Mouse (Mus musculus): ENCODE measurements at regions not wholly inside any gene's neighbourhood (a gene's known extent, or its start where the extent isn't known, plus 50 kb on each side); places are given as distances from the start of the nearest gene placed in this dataset.

GRCm38 (mm10) chr14:64573773-64574172, 469.7 kb downstream of the Prss52 start:
- TF ChIP-seq TAL1 (IDR thresholded peaks at IDR 0.05; ENCODE audit: low read length) (no peak), GATA1 (IDR thresholded peaks at IDR 0.05; ENCODE audit: low read length) (no peak)
- Histone ChIP-seq H3K36me3 (ENCODE audit: control insufficient read depth) (no peaks in the 10 kb centered on the region), H3K27me3 (ENCODE audit: control insufficient read depth) (no peaks in the 10 kb centered on the region), H3K4me1 (ENCODE audit: control insufficient read depth) (no peaks in the 10 kb centered on the region), H3K4me3 (replicated peaks) (no peak overlapping the region), H3K9me3 (ENCODE audit: control insufficient read depth, low read length) (no peaks in the 10 kb centered on the region)

- TF ChIP-seq TAL1 (IDR thresholded peaks at IDR 0.05; ENCODE audit: low read length), result no peak
- no peak for TF ChIP-seq GATA1 (IDR thresholded peaks at IDR 0.05; ENCODE audit: low read length)
- no peaks in the 10 kb centered on the region for H3K27me3 ChIP-seq (ENCODE audit: control insufficient read depth)
- no peaks in the 10 kb centered on the region for H3K36me3 ChIP-seq (ENCODE audit: control insufficient read depth)
- H3K4me3 ChIP-seq (replicated peaks), result no peak overlapping the region
- H3K4me1 ChIP-seq (ENCODE audit: control insufficient read depth), result no peaks in the 10 kb centered on the region
- H3K9me3 ChIP-seq (ENCODE audit: control insufficient read depth, low read length), result no peaks in the 10 kb centered on the region
Measured at GRCm38 (mm10) chr14:64574277-64574676, 470.2 kb downstream of the Prss52 start.

- no peaks in the 10 kb centered on the region for H3K9me3 ChIP-seq (ENCODE audit: control insufficient read depth, low read length)
- no peak overlapping the region for H3K4me3 ChIP-seq (replicated peaks)
- no peaks in the 10 kb centered on the region for H3K27me3 ChIP-seq (ENCODE audit: control insufficient read depth)
- no peak for TF ChIP-seq GATA1 (IDR thresholded peaks at IDR 0.05; ENCODE audit: low read length)
- TF ChIP-seq TAL1 (IDR thresholded peaks at IDR 0.05; ENCODE audit: low read length), result no peak
- no peaks in the 10 kb centered on the region for H3K4me1 ChIP-seq (ENCODE audit: control insufficient read depth)
- H3K36me3 ChIP-seq (ENCODE audit: control insufficient read depth), result no peaks in the 10 kb centered on the region
Measured at GRCm38 (mm10) chr14:64574773-64575172, 470.7 kb downstream of the Prss52 start.

GRCm38 (mm10) chr14:64575954-64576353, 471.9 kb downstream of the Prss52 start:
- Histone ChIP-seq H3K4me1 (ENCODE audit: control insufficient read depth) (no peaks in the 10 kb centered on the region), H3K4me3 (replicated peaks) (no peak overlapping the region), H3K9me3 (ENCODE audit: control insufficient read depth, low read length) (no peaks in the 10 kb centered on the region), H3K27me3 (ENCODE audit: control insufficient read depth) (no peaks in the 10 kb centered on the region), H3K36me3 (ENCODE audit: control insufficient read depth) (no peaks in the 10 kb centered on the region)
- TF ChIP-seq GATA1 (IDR thresholded peaks at IDR 0.05; ENCODE audit: low read length) (no peak), TAL1 (IDR thresholded peaks at IDR 0.05; ENCODE audit: low read length) (no peak)

- Histone ChIP-seq H3K4me1 (ENCODE audit: control insufficient read depth) (no peaks in the 10 kb centered on the region), H3K27me3 (ENCODE audit: control insufficient read depth) (peaks cover 9% of the 10 kb centered on the region), H3K36me3 (ENCODE audit: control insufficient read depth) (no peaks in the 10 kb centered on the region), H3K4me3 (replicated peaks) (no peak overlapping the region), H3K9me3 (ENCODE audit: control insufficient read depth, low read length) (no peaks in the 10 kb centered on the region)
- TF ChIP-seq GATA1 (IDR thresholded peaks at IDR 0.05; ENCODE audit: low read length), result no peak
Measured at GRCm38 (mm10) chr14:64580086-64580485, 476.0 kb downstream of the Prss52 start.

- TF ChIP-seq GATA1 (IDR thresholded peaks at IDR 0.05; ENCODE audit: low read length), result no peak
- TF ChIP-seq TAL1 (IDR thresholded peaks at IDR 0.05; ENCODE audit: low read length), result no peak
- no peak overlapping the region for H3K4me3 ChIP-seq (replicated peaks)
- H3K27me3 ChIP-seq (ENCODE audit: control insufficient read depth), result peaks cover 17% of the 10 kb centered on the region
- H3K9me3 ChIP-seq (ENCODE audit: control insufficient read depth, low read length), result no peaks in the 10 kb centered on the region
- no peaks in the 10 kb centered on the region for H3K36me3 ChIP-seq (ENCODE audit: control insufficient read depth)
- H3K4me1 ChIP-seq (ENCODE audit: control insufficient read depth), result no peaks in the 10 kb centered on the region
Measured at GRCm38 (mm10) chr14:64580862-64581261, 476.8 kb downstream of the Prss52 start.

- Histone ChIP-seq H3K4me3 (replicated peaks) (no peak overlapping the region), H3K4me1 (ENCODE audit: control insufficient read depth) (no peaks in the 10 kb centered on the region), H3K36me3 (ENCODE audit: control insufficient read depth) (no peaks in the 10 kb centered on the region), H3K9me3 (ENCODE audit: control insufficient read depth, low read length) (no peaks in the 10 kb centered on the region), H3K27me3 (ENCODE audit: control insufficient read depth) (peaks cover 26% of the 10 kb centered on the region)
- no peak for TF ChIP-seq TAL1 (IDR thresholded peaks at IDR 0.05; ENCODE audit: low read length)
- TF ChIP-seq GATA1 (IDR thresholded peaks at IDR 0.05; ENCODE audit: low read length), result no peak
Measured at GRCm38 (mm10) chr14:64581705-64582104, 477.6 kb downstream of the Prss52 start.

- H3K27me3 ChIP-seq (ENCODE audit: control insufficient read depth), result peaks cover 37% of the 10 kb centered on the region
- H3K4me1 ChIP-seq (ENCODE audit: control insufficient read depth), result peaks cover 3% of the 10 kb centered on the region; the same call in 1 of the 2 replicates
- no peaks in the 10 kb centered on the region for H3K36me3 ChIP-seq (ENCODE audit: control insufficient read depth)
- TF ChIP-seq TAL1 (IDR thresholded peaks at IDR 0.05; ENCODE audit: low read length) (no peak), GATA1 (IDR thresholded peaks at IDR 0.05; ENCODE audit: low read length) (no peak)
- 0 out of 2 replicates have a peak, but pooled peaks cover 2% of the 10 kb centered on the region for H3K9me3 ChIP-seq (ENCODE audit: control insufficient read depth, low read length)
- H3K4me3 ChIP-seq (replicated peaks), result no peak overlapping the region
Measured at GRCm38 (mm10) chr14:64582822-64583221, 478.7 kb downstream of the Prss52 start.

- H3K9me3 ChIP-seq (ENCODE audit: control insufficient read depth, low read length), result 0 out of 2 replicates have a peak, but pooled peaks cover 2% of the 10 kb centered on the region
- no peaks in the 10 kb centered on the region for H3K36me3 ChIP-seq (ENCODE audit: control insufficient read depth)
- no peak overlapping the region for H3K4me3 ChIP-seq (replicated peaks)
- peaks cover 3% of the 10 kb centered on the region; the same call in 1 of the 2 replicates for H3K4me1 ChIP-seq (ENCODE audit: control insufficient read depth)
- peaks cover 51% of the 10 kb centered on the region for H3K27me3 ChIP-seq (ENCODE audit: control insufficient read depth)
- TF ChIP-seq GATA1 (IDR thresholded peaks at IDR 0.05; ENCODE audit: low read length), result no peak
- no peak for TF ChIP-seq TAL1 (IDR thresholded peaks at IDR 0.05; ENCODE audit: low read length)
Measured at GRCm38 (mm10) chr14:64584221-64584620, 480.1 kb downstream of the Prss52 start.

GRCm38 (mm10) chr14:64585081-64585470, 481.0 kb downstream of the Prss52 start:
- Histone ChIP-seq H3K9me3 (ENCODE audit: control insufficient read depth, low read length) (peaks cover 2% of the 10 kb centered on the region; the same call in 1 of the 2 replicates), H3K4me3 (replicated peaks) (no peak overlapping the region), H3K36me3 (ENCODE audit: control insufficient read depth) (no peaks in the 10 kb centered on the region), H3K4me1 (ENCODE audit: control insufficient read depth) (peaks cover 3% of the 10 kb centered on the region; the same call in 1 of the 2 replicates), H3K27me3 (ENCODE audit: control insufficient read depth) (peaks cover 59% of the 10 kb centered on the region)
- TF ChIP-seq GATA1 (IDR thresholded peaks at IDR 0.05; ENCODE audit: low read length), result no peak
- no peak for TF ChIP-seq TAL1 (IDR thresholded peaks at IDR 0.05; ENCODE audit: low read length)

Measured in erythroblast, embryonic 14.5 days (primary cell).